Mouse (Mus musculus) effector memory CD4-positive, alpha-beta T cell, adult 7 months (primary cell): Measurements from ENCODE around the gene Ttll7. TPM values are rescaled to one million over a fixed set of nuclear protein-coding genes. Genes with fewer than 3 reads are reported as not detected.

Source experiments
- polyA plus RNA-seq: library from polyadenylated mRNA; unstranded; fragments of 100-300 nt; shearing (Covaris generic); gene quantifications from one replicate; pipeline ENCODE4 v1.2.1, GENCODE M21; 2017

Gene Ttll7
- polyA plus RNA-seq, result 0.17 TPM

DNA sequence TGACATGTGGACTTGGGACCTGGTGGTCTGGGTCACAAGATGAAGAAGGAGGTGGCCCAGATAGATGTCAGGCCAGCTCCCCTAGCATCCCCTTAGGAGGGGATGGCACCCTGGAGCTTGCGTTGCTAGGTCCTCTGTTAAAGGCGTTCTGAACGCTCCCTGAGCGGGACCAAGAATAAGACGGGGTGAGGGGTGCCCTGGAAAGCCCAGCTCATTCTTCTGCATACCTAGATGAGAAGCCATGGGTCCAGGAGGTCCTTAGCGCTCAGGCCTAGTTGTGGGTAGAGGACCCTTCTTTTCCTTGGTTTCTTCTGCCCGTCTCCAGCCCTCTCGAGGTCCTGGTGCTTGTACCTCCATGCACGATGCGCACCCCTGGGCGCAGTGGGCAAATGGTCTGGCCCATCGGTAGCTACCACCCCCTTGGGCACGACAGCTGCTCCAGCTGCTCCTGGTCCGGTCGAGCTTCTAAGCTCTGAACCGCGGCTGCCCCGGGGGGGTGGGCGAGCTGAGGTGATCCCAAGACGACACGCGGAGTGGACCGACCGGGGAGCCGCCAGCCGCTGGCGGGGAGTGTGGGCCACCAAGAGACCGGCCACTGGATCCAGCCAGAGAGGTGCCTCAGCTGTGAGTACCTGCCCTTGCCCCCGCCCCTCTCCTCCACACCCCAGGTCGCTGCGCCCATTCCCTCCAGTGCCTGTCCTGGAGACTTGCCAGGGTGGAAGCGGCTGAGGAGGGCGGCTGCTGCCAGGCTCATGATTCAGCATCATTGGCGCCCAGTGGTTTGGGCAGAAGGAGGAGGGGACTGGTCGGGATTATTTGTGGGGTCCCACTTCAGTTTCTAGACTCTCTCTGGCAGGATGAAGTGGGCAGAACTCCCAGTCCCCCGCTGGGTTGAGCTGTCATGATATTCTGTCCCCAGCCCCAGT lies at the start of gene Ttll7:
Gene Ttll7 (plus strand): TSS at position 402 of the 926 bp plus-strand sequence.

DNA sequence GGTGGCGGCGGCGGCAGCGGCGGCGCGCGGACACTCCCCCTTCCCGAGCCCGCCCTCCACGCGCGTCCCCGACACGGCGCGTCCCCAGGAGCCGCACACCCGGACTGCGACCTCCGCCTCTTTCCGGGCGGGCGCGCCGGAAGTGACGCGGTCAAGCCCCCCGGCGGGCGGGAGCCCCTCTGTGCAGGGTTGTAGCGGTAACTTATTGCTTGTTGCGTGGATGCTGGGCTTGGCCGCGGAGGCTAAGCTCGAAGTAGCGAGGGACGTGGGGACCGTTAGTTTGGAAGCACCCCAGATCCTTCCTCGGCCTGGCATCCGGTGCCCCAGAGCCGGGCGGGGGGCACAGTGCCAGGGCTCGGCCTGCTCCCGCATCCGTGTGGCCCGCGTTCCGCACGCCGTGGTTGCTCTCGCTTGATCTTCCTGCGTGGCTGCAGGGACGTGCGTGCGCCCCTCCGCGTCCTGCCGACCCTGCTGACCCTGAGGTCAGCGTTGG lies 39.2 kb upstream of the Ttll7 start, which contains the start of gene Prkacb:
Gene Prkacb (minus strand): TSS at position 90 of the 493 bp plus-strand sequence.

Other genes starting within 250 kb of the Ttll7 start
- gene Dnase2b, start 236.8 kb upstream of the Ttll7 start, polyA plus RNA-seq, result not detected
- gene 4930503B20Rik, start 201.1 kb upstream of the Ttll7 start, polyA plus RNA-seq, result not detected
- gene Samd13, start 166.8 kb upstream of the Ttll7 start, polyA plus RNA-seq, result not detected
- gene Prkacb, start 39.4 kb upstream of the Ttll7 start, polyA plus RNA-seq, result 131 TPM